Mouse (Mus musculus) forebrain, embryonic 14.5 days (tissue): ENCODE measurements at regions not wholly inside any gene's neighbourhood (a gene's known extent, or its start where the extent isn't known, plus 50 kb on each side); places are given as distances from the start of the nearest gene placed in this dataset.
A peak's percentile ranks its signal among the peaks of the same experiment; 100 is the strongest.

ENCODE experiments used
- ATAC-seq: fragments of 200-750 bp; cut with Nextera tagmentation; 2 replicates; pipeline ENCODE4 v1.8.0; 2017; ENCODE audit warnings: mild to moderate bottlenecking, moderate library complexity
- DNase-seq: peaks from one replicate; pipeline ENCODE4 v3.0.0-alpha.2; 2015; ENCODE audit warnings: low spot score
- H3K27ac ChIP-seq: fragments of 300-500 bp; sonication (generic); 2 replicates; pipeline ENCODE4 v1.5.1; 2014; ENCODE audit warnings: low read depth, mild to moderate bottlenecking, control low read depth, low read length, moderate library complexity
- H3K27me3 ChIP-seq: fragments of 300-500 bp; sonication (generic); replicated peaks from 2 replicates; pipeline ENCODE4 v1.6.1; 2014; ENCODE audit warnings: low read length, control low read depth, mixed read lengths; ENCODE audit not compliant: control insufficient read depth, insufficient read depth
- H3K36me3 ChIP-seq: fragments of 300-500 bp; sonication (generic); 2 replicates; pipeline ENCODE4 v1.6.1; 2014; ENCODE audit warnings: low read length, control low read depth; ENCODE audit not compliant: control insufficient read depth, insufficient read depth
- H3K4me1 ChIP-seq: fragments of 300-500 bp; sonication (generic); 2 replicates; pipeline ENCODE4 v1.6.1; 2014; ENCODE audit warnings: antibody characterized with exemption, low read length, control low read depth; ENCODE audit not compliant: control insufficient read depth, insufficient read depth
- H3K4me2 ChIP-seq: fragments of 300-500 bp; sonication (generic); 2 replicates; pipeline ENCODE4 v1.6.1; 2014; ENCODE audit warnings: mild to moderate bottlenecking, control low read depth, low read length
- H3K4me3 ChIP-seq: fragments of 300-500 bp; sonication (generic); 2 replicates; pipeline ENCODE4 v1.5.1; 2014; ENCODE audit warnings: low read depth, low read length, control low read depth
- H3K9ac ChIP-seq: fragments of 300-500 bp; sonication (generic); 2 replicates; pipeline ENCODE4 v1.6.1; 2014; ENCODE audit warnings: mild to moderate bottlenecking, low read length, control low read depth, moderate library complexity
- H3K9me3 ChIP-seq: fragments of 300-500 bp; sonication (generic); replicated peaks from 2 replicates; pipeline ENCODE4 v1.6.1; 2016; ENCODE audit warnings: low read length, control low read depth, mixed read lengths; ENCODE audit not compliant: control insufficient read depth
- WGBS: fragments of 180-500 bp; shearing (Covaris S2); extraction: QIAGEN DNeasy Blood & Tissue Kit; methylation state at CpG from one replicate; pipeline ENCODE4 v1.1.7; 2014; 5-methylcytosine and 5-hydroxymethylcytosine counted together

GRCm38 (mm10) chr12:98337644-98338043, 69.2 kb downstream of the Gpr65 start:
- no peak for ATAC-seq
- 93% methylated on average over 3 of the region's 3 CpGs for WGBS

GRCm38 (mm10) chr12:98339536-98339935, 71.1 kb downstream of the Gpr65 start:
- no peak overlapping the region for H3K4me3 ChIP-seq
- ATAC-seq (no peak), DNase-seq (no peak)
- H3K9me3 ChIP-seq, result no peaks in the 10 kb centered on the region
- H3K9ac ChIP-seq, result no peak overlapping the region
- no peaks in the 10 kb centered on the region for H3K27me3 ChIP-seq
- no peak overlapping the region for H3K4me2 ChIP-seq
- no peaks in the 10 kb centered on the region for H3K36me3 ChIP-seq
- H3K4me1 ChIP-seq, result no peaks in the 10 kb centered on the region
- no peak overlapping the region for H3K27ac ChIP-seq
- WGBS, result 81% methylated on average over 9 of the region's 9 CpGs

More at GRCm38 (mm10) chr12:98337644-98338043, 69.2 kb downstream of the Gpr65 start:
- Histone ChIP-seq H3K4me1 (no peaks in the 10 kb centered on the region), H3K27me3 (no peaks in the 10 kb centered on the region), H3K9me3 (no peaks in the 10 kb centered on the region), H3K27ac (no peak overlapping the region), H3K4me3 (no peak overlapping the region), H3K4me2 (no peak overlapping the region), H3K9ac (no peak overlapping the region), H3K36me3 (no peaks in the 10 kb centered on the region)
- DNase-seq, result no peak

- WGBS, result 93% methylated on average over 2 of the region's 2 CpGs
- H3K9me3 ChIP-seq, result no peaks in the 10 kb centered on the region
- ATAC-seq, result no peak
Measured at GRCm38 (mm10) chr12:98342158-98342557, 73.7 kb downstream of the Gpr65 start.

GRCm38 (mm10) chr12:98343653-98344052, 75.2 kb downstream of the Gpr65 start:
- Histone ChIP-seq H3K9ac (no peak overlapping the region), H3K4me2 (no peak overlapping the region), H3K9me3 (no peaks in the 10 kb centered on the region), H3K27me3 (no peaks in the 10 kb centered on the region), H3K4me3 (no peak overlapping the region), H3K27ac (no peak overlapping the region), H3K36me3 (no peaks in the 10 kb centered on the region), H3K4me1 (no peaks in the 10 kb centered on the region)
- DNase-seq (no peak), ATAC-seq (no peak)
- 87% methylated on average over 7 of the region's 7 CpGs for WGBS

More at GRCm38 (mm10) chr12:98342158-98342557, 73.7 kb downstream of the Gpr65 start:
- no peaks in the 10 kb centered on the region for H3K27me3 ChIP-seq
- H3K4me1 ChIP-seq, result no peaks in the 10 kb centered on the region
- H3K4me3 ChIP-seq, result no peak overlapping the region
- H3K4me2 ChIP-seq, result no peak overlapping the region
- no peak for DNase-seq
- H3K36me3 ChIP-seq, result no peaks in the 10 kb centered on the region
- no peak overlapping the region for H3K9ac ChIP-seq
- no peak overlapping the region for H3K27ac ChIP-seq

GRCm38 (mm10) chr12:98347056-98347455, 78.6 kb downstream of the Gpr65 start:
- 92% methylated on average over 6 of the region's 6 CpGs for WGBS
- no peak overlapping the region for H3K9ac ChIP-seq
- no peaks in the 10 kb centered on the region for H3K27me3 ChIP-seq
- no peak overlapping the region for H3K27ac ChIP-seq
- no peaks in the 10 kb centered on the region for H3K36me3 ChIP-seq
- ATAC-seq, result no peak
- H3K4me3 ChIP-seq, result no peak overlapping the region
- no peak overlapping the region for H3K4me2 ChIP-seq
- no peaks in the 10 kb centered on the region for H3K9me3 ChIP-seq
- DNase-seq, result no peak
- H3K4me1 ChIP-seq, result no peaks in the 10 kb centered on the region

GRCm38 (mm10) chr12:98347550-98348318, 79.3 kb downstream of the Gpr65 start:
- 79% methylated on average over 13 of the region's 13 CpGs for WGBS
- Histone ChIP-seq H3K4me1 (no peaks in the 10 kb centered on the region), H3K36me3 (no peaks in the 10 kb centered on the region), H3K27ac (no peak overlapping the region), H3K4me2 (no peak overlapping the region), H3K9ac (no peak overlapping the region), H3K9me3 (no peaks in the 10 kb centered on the region), H3K4me3 (no peak overlapping the region), H3K27me3 (no peaks in the 10 kb centered on the region)
- no peak for ATAC-seq
- peak; percentile 59 for DNase-seq

GRCm38 (mm10) chr12:98349864-98350643, 81.6 kb downstream of the Gpr65 start:
- no peaks in the 10 kb centered on the region for H3K9me3 ChIP-seq
- no peaks in the 10 kb centered on the region for H3K4me1 ChIP-seq
- DNase-seq (no peak), ATAC-seq (no peak)
- H3K4me3 ChIP-seq, result no peak overlapping the region
- H3K27me3 ChIP-seq, result no peaks in the 10 kb centered on the region
- H3K27ac ChIP-seq, result no peak overlapping the region
- no peak overlapping the region for H3K4me2 ChIP-seq
- 91% methylated on average over 7 of the region's 7 CpGs for WGBS
- no peak overlapping the region for H3K9ac ChIP-seq
- H3K36me3 ChIP-seq, result no peaks in the 10 kb centered on the region

- DNase-seq (no peak), ATAC-seq (no peak)
- Histone ChIP-seq H3K4me2 (no peak overlapping the region), H3K4me3 (no peak overlapping the region), H3K9ac (no peak overlapping the region), H3K4me1 (no peaks in the 10 kb centered on the region), H3K27ac (no peak overlapping the region), H3K27me3 (no peaks in the 10 kb centered on the region), H3K9me3 (no peaks in the 10 kb centered on the region), H3K36me3 (no peaks in the 10 kb centered on the region)
- 96% methylated on average over 2 of the region's 2 CpGs for WGBS
Measured at GRCm38 (mm10) chr12:98352401-98352800, 84.0 kb downstream of the Gpr65 start.

GRCm38 (mm10) chr12:98354545-98354944, 86.1 kb downstream of the Gpr65 start:
- WGBS, result 76% methylated on average over 1 of the region's 1 CpGs
- ATAC-seq, result no peak
- no peak overlapping the region for H3K4me3 ChIP-seq
- DNase-seq, result no peak
- no peaks in the 10 kb centered on the region for H3K9me3 ChIP-seq
- H3K27me3 ChIP-seq, result no peaks in the 10 kb centered on the region
- no peaks in the 10 kb centered on the region for H3K36me3 ChIP-seq
- no peak overlapping the region for H3K9ac ChIP-seq
- no peaks in the 10 kb centered on the region for H3K4me1 ChIP-seq
- H3K27ac ChIP-seq, result no peak overlapping the region
- H3K4me2 ChIP-seq, result no peak overlapping the region
